Mouse (Mus musculus) liver, embryonic 12.5 days (tissue): ENCODE measurements around the gene Fam213a. TPM values are rescaled to one million over a fixed set of nuclear protein-coding genes. Genes with fewer than 3 reads are reported as not detected.

Experiments used
- ATAC-seq: fragments of 200-750 bp; cut with Nextera tagmentation; 2 replicates; pipeline ENCODE4 v1.8.0; 2017; ENCODE audit warnings: moderate number of reproducible peaks, mild to moderate bottlenecking, moderate library complexity
- H3K27ac ChIP-seq: fragments of 300-500 bp; sonication (generic); 2 replicates; pipeline ENCODE4 v1.5.1; 2016; ENCODE audit warnings: mild to moderate bottlenecking
- H3K27me3 ChIP-seq: fragments of 300-500 bp; sonication (generic); replicated peaks from 2 replicates; pipeline ENCODE4 v1.6.1; 2016; ENCODE audit warnings: mild to moderate bottlenecking, moderate library complexity
- H3K36me3 ChIP-seq: fragments of 300-500 bp; sonication (generic); 2 replicates; pipeline ENCODE4 v1.6.1; 2016; ENCODE audit warnings: mild to moderate bottlenecking, moderate library complexity
- H3K4me1 ChIP-seq: fragments of 300-500 bp; sonication (generic); 2 replicates; pipeline ENCODE4 v1.6.1; 2016
- H3K4me2 ChIP-seq: fragments of 300-500 bp; sonication (generic); 2 replicates; pipeline ENCODE4 v1.6.1; 2016; ENCODE audit warnings: mild to moderate bottlenecking, moderate library complexity
- H3K4me3 ChIP-seq: fragments of 300-500 bp; sonication (generic); 2 replicates; pipeline ENCODE4 v1.5.1; 2016; ENCODE audit warnings: mild to moderate bottlenecking, moderate library complexity
- H3K9ac ChIP-seq: fragments of 300-500 bp; sonication (generic); 2 replicates; pipeline ENCODE4 v1.6.1; 2016; ENCODE audit warnings: mild to moderate bottlenecking, moderate library complexity
- H3K9me3 ChIP-seq: fragments of 300-500 bp; sonication (generic); replicated peaks from 2 replicates; pipeline ENCODE4 v1.6.1; 2016; ENCODE audit warnings: mild to moderate bottlenecking, moderate library complexity
- WGBS: fragments of 180-500 bp; shearing (Covaris S2); methylation state at CpG from one replicate; pipeline ENCODE4 v1.1.7; 2016; ENCODE audit not compliant: insufficient replicate concordance; 5-methylcytosine and 5-hydroxymethylcytosine counted together
- polyA plus RNA-seq: library from polyadenylated mRNA; unstranded; fragments of >200 nt; fragmentation: Nextera tagmentation; extraction: Ambion mirVana; gene quantifications from 2 replicates; pipeline ENCODE4 v1.2.1, GENCODE M21; 2016

Gene Fam213a
- polyA plus RNA-seq, 1 experiment from 2014 or later: 79.0 TPM

DNA sequence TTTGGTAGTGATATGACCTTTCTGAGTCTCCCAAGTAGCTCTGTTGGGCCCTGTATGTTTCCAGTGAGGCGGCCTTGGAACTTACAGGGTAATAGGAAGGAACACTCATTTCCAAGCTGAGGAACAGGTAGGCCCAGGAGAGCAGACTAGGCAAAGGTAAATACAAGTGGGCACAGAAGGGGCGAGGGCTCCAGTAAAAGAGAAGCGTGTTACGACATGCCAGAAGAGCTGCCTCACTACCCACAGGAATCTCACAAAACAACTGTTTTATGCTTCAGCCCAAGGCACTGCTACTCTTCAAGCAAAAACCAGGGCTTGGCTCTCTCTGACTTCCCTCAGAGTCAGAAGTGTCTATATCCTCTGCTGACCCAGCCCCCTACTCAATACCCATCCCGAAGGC is 65.1 kb downstream of the Fam213a start:
- Histone ChIP-seq H3K4me3 (0 out of 2 replicates have a peak overlapping the region, but pooled peaks have one; percentile 47), H3K36me3 (peaks cover 28% of the 10 kb centered on the region), H3K9ac (peak overlapping the region; percentile 65), H3K4me1 (peaks cover 88% of the 10 kb centered on the region), H3K27me3 (no peaks in the 10 kb centered on the region), H3K4me2 (peak overlapping the region; percentile 76), H3K9me3 (no peaks in the 10 kb centered on the region), H3K27ac (peak overlapping the region; percentile 97)
- WGBS: 78% methylated on average over 5 of the region's 5 CpGs
- ATAC-seq: no peak

DNA sequence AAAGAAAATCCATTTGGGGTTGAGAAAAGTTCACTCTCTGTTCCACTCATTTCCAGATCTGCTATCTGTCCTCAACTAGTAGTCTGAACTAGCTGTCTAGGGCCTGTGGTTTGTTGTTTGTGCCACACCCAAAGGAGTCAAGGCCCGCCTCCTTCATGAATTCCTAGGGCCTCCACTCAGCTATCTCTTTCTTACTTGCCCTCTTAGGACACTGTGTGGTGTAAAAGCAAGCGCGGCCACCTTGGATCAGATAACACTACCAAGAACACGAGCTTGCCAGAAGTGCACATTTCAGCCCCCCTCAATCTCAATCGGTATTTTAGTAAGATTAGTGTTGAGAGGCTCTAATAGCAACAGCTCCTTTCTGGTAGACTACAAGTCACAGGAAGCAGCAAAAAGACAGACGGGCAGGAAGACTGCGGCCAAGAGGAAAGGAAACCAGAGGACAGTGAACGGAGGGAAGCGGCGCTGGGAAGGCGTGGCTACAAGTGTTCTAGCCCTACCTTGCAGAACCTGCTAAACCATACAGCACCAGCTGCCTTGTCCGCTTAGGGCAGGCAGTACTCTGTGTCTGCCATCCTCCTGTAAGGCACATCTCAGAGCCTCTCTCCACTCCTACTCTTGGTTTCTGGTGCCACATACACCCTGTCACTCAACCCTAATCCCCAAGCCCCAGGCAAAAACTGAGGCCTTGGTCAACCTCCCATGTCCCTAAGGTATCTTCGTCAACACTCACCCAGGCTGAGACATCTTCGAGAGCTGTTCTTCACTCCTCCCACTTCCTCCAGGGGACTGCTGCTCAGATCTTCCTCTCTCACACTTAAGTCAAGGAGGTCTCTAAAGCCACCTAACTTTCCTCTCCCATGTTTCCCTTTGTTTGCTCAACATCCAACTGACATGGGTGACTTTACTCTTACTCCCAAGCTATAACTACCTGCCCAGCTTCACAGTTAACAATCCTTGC is 65.9 kb downstream of the Fam213a start:
- peak overlapping the region; percentile 97 for H3K27ac ChIP-seq
- peak overlapping the region; percentile 65 for H3K9ac ChIP-seq
- peak overlapping the region; percentile 47 for H3K4me3 ChIP-seq
- H3K9me3 ChIP-seq: no peaks in the 10 kb centered on the region
- 15% methylated on average over 14 of the region's 14 CpGs for WGBS
- H3K36me3 ChIP-seq: peaks cover 28% of the 10 kb centered on the region
- H3K27me3 ChIP-seq: no peaks in the 10 kb centered on the region
- peaks cover 84% of the 10 kb centered on the region for H3K4me1 ChIP-seq
- peak overlapping the region; percentile 76 for H3K4me2 ChIP-seq
- peak; percentile 97 for ATAC-seq

DNA sequence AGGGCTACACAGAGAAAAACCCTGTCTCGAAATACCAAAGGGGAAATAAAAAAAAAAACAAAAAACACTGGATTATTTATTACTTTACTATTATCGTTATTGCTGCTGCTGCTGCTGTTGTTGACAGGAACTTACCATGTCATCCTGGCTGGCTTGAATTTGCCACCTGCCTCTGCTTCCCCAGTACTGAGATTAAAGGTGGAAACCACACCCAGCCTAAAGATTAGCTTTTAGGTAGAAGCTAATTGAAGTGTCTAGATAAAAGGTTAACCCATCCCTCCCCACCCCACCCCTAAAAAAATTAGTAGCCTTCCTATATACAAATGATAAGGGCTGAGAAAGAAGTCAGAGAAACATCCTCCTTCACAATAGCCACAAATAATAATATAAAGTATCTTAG is 69.8 kb downstream of the Fam213a start:
- no peak overlapping the region for H3K4me3 ChIP-seq
- no peak for ATAC-seq
- no peaks in the 10 kb centered on the region for H3K27me3 ChIP-seq
- peaks cover 70% of the 10 kb centered on the region for H3K4me1 ChIP-seq
- 63% methylated on average over 2 of the region's 2 CpGs for WGBS
- no peak overlapping the region for H3K27ac ChIP-seq
- H3K9ac ChIP-seq: no peak overlapping the region; the same call in 1 of the 2 replicates
- H3K36me3 ChIP-seq: peaks cover 22% of the 10 kb centered on the region
- no peaks in the 10 kb centered on the region for H3K9me3 ChIP-seq
- no peak overlapping the region for H3K4me2 ChIP-seq

Other genes starting within 250 kb of the Fam213a start
- gene Sh2d4b, start 120.5 kb downstream of the Fam213a start, polyA plus RNA-seq: 0.16 and 0.20 TPM in 2 replicates
- 44.5 and 44.6 TPM in 2 replicates for gene Tspan14, start 47.0 kb downstream of the Fam213a start, polyA plus RNA-seq
- gene Dydc2, start 55.4 kb upstream of the Fam213a start, polyA plus RNA-seq: not detected in 2 replicates
- not detected in 2 replicates for gene Dydc1, start 59.1 kb upstream of the Fam213a start, polyA plus RNA-seq
- gene Mat1a, start 91.2 kb upstream of the Fam213a start, polyA plus RNA-seq: 0.54 and 0.55 TPM in 2 replicates
- gene Sftpa1, start 118.0 kb upstream of the Fam213a start, polyA plus RNA-seq: not detected in 2 replicates
- gene Mbl1, start 137.7 kb upstream of the Fam213a start, polyA plus RNA-seq: 9.2 and 9.9 TPM in 2 replicates
- gene Sftpd, start 171.4 kb upstream of the Fam213a start, polyA plus RNA-seq: 0.17 TPM in 1 of 2 replicates, not detected in the other